Mouse (Mus musculus) fibroblast of lung, adult 2 months (primary cell): ENCODE data around the gene Epb41l2.

Source experiments
- DNase-seq: peaks from one replicate; pipeline ENCODE4 v3.0.0-alpha.2; 2011; ENCODE audit warnings: low read depth

Gene Epb41l2

DNA sequence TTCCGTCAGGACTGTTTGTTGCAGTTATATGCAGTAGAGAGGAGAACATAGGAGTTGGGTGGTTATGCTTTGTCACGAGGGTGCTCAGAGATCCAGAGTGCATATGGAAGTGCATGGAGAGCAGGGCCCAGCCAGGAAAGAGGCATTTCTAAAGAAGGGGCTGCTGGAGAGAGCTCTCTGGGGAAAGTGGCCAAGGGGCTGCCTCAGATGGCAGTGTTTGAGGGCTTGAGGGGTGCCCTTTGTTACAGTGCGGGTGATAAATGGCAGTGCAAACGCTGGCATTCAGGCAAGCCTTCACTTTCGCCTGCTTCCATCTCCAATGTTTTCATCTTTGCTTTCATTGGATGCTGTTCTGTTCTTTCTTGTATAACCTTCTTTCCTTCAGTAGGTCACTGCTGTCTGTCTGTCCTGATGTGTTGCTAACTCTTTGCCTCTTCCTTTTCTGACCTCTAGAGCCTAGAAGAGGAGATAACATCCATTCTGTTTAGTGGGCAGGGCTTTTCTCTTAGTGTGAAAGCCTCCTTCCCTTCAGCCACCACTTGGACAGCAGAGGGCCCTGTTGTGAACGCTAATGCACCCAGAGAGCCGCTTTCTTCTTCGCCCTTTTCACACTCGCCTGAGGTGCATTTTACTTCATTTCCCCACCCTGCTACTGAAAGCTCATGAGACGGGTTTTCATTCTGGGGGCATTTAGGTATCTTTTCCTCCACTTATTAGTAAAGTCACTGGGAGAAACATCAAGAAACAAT, 139.9 kb downstream of the Epb41l2 start:
- no peak for DNase-seq

DNA sequence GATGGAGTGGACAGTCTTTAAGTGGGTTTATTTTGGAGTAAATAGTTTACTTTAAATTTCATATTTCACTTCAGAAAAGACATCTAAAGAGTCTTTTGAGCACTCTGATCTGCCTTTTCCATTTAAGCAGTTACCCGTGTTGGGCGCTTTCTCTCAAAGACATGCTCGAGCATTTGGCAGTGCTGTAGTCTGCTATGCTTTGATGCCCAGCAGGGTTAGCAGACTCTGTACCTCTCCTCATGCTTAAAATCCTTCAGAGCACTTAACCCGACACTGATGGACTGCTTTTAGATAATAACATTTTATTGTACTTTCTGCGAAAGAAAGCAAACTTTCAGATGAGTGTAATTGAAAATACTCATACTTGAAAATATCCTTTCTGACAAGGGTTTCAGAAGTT, 143.7 kb downstream of the Epb41l2 start:
- DNase-seq, result no peak

DNA sequence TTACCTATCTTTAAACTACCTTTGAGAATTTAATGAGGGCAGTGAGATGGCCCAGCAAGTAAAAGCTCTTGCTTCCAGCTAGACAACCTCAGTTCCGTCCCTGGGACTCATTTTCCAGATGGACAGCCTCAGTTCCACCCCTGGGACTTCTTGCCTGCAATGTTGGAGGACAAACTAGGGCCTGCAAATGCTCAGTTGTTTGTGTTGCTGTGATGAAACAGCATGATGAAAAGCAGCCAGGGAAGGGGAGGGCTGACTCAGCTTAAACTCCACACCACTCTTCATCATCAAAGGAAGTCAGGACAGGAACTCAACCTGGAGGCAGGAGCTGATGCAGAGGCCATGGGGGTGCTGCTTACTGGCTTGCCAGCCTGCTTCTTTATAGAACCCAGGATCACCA, 154.2 kb downstream of the Epb41l2 start:
- no peak for DNase-seq

DNA sequence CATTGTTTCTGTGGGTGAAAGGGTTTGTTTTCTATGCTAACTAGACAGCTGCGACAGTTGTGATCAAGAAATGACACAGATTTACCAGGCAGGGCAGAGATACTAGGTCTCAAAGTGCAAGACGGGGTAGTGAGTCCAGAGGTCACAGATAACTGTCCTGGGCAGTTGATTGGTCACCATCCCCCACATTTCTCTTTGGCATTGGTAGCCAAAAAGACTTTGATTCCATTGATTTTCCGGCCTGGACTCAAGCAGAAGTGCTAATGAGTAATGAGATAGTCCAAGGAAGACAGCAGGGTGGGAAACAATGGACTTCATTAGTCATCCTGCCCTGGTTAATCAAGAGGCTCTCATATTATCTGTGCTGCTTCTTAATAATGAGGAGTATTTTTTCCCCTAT, 160.4 kb downstream of the Epb41l2 start:
- no peak for DNase-seq

DNA sequence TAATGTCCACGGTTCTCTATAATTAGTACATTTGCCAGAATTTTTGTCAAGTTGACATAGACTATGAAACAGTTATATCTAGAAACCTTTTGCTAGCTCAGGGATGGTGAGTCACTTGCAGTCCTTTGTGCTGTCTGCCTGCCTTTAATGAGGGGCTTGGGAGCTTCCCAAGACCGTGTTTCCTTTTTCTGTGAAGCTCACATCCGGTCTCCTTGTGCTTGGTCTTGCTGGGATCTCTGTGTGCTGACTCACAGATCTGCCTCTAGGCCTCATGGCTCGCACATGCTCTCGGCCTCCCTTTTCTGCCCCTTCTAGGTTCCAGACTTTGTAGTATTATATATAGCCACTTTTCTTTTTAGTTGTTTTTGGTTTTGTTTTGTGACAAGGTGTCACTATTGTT, 160.8 kb downstream of the Epb41l2 start:
- peak; percentile 77 for DNase-seq

DNA sequence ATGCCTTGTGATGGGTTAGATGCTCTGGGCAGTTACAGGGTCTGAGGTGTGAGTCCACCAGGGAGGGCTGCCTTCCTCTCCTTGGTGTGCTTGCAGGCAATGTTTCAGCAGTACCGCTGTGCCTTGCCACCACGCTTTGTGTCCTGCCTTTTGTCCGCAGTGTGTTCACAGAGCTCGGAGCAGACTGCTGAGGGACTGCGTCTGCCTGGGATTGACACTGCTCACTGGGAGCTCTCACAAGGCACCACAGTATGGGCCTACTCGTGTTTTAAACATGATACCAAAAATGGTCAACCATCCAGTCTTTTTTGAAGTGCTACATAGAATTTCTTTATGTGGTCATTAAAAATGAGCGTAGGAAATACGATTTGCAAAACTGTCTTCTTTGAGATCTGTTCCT, 164.1 kb downstream of the Epb41l2 start:
- no peak for DNase-seq

DNA sequence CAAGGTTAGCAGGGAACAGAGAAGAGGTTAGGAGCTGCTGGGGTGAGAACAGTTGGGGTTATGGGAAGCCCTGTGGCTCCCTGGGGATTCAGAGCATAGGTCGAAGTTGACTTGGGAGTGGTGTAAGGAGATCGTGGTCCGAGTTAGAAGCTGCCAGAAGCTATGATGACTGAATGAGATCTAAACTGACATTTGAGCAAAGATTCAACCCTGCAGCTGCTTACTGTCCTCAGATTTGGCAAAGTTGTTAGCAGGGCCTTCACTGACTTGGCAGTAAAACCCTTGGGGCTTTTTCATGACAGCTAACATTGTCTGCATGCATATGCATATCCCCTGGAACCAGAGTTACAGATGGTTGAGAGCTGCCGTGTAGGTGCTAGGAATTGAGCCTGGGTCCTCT, 166.6 kb downstream of the Epb41l2 start:
- no peak for DNase-seq

DNA sequence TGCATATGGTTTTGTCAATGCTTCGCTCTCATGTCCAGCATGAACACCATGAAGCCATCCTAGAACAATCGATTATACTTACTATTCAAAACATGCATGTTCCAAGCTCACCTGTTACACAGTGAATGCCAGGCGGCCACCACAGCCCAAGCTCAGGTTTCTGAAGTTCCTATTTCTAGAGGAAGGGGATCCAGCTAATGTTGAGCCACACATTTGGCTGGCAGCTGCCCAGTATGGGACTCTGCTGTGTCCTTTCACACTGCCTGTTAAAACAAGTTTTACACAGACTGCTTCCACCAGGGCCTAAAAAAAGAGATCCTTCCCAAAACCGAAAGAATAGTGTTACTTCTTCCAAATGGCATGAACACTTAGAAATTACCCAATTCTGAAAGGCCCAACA, 167.0 kb downstream of the Epb41l2 start:
- DNase-seq, result no peak

DNA sequence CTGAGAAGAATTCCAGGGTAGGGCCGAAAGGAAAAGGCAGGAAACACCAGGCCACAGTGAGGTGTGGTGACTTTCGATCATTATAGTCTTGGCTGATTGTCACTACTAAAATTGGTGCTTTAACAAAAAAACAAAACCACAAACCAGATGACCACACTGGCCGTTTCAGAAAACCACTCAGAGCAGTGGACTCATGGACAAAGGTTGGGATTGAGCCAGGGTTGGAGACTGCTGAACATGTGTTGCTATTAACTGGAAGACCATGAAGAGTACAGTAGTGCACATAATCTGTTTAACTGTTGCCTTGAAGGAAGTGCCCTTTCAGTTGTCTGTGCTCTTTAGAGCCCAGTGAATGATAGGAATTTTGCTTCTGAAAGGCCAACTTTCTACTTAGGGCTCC, 167.5 kb downstream of the Epb41l2 start:
- DNase-seq, result peak; percentile 71

DNA sequence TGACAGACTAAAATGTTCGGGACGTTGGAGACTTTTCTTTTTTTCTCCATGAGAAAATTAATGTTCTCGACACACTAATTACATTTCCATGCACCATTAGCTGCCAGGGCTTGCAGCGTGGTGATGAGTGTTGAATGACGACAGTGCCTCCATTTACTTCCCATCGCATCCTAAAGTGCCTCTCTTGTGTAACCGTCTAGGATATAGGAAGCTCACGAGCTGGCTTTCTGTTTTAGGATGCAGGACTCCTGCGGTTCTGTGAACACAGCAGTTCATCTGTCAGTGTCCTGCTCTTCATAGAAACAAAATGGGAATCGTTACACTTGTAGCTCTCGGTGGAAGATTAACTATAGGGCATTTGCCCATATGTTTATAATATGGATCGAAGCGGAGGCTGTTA, 171.7 kb downstream of the Epb41l2 start:
- DNase-seq, result no peak

DNA sequence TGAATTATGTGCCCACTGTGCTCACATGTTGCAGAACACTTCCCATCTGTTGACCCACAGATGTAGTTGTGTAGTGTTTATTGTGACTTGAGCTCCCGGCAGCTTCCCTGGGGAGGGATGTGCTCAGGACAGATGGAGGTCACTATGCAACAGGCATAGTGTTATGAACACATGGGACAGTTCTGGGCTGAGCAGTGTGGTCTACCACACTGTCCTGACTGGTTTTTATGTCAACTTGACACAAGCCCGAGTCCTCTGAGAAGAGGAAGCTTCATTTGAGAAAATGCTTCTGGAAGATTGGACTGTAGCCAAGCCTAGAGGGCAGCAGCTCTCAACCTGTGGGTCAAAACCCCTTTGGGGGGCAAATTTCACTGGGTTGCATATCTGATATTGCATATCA, 173.5 kb downstream of the Epb41l2 start:
- DNase-seq, result no peak

DNA sequence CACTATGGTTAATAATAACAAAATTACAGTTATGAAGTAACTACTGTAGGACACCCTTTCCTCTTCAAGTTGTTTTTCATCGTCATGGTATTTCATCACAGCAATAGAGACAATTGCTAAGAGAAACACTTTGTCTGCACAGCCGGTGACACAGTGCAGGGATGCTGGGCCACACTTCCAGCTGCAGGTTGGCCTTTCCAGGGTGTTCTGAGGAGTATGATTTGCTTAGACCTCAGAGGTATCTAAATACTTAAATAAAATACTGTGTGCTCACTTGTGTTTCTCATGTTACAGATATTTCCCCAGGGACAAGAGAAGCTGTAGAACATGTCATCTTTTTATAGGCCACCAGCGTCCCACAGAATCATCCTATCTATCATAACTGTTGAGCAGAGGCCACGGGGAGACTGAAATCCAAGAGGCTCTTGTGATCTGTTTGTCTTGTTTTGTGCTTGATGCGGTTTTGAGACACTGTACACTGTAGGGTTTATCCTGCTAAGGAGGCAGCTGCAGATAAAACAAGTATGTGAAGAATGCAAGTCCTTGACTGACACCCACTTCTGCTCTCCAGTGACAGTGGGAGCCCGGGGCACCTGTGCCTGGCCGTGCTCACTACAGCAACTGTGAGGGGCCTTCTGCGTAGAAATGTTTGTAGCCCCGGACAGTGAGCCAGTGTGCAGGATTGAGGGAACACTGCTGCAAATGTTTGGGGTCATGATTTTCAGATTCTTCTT, 174.1 kb downstream of the Epb41l2 start:
- DNase-seq, result no peak

DNA sequence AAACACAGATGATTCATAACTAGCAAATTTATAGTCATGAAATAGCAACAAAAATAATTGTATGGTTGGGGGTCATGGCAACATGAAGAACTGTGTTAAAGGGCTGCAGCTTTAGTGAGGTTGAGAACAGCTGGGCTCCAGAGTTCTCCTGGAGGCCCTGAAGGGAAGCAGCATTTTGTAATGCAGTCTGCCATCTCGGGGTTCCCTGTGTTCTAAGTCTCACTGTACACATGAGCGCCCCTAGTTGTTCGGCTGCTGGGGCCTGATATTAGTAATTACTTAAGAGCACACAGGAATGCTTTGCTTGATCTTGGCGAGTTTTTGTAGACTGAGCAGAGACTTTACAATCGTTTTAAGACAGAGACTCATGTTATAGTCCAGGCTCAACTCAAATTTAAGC, 174.9 kb downstream of the Epb41l2 start:
- DNase-seq, result no peak

DNA sequence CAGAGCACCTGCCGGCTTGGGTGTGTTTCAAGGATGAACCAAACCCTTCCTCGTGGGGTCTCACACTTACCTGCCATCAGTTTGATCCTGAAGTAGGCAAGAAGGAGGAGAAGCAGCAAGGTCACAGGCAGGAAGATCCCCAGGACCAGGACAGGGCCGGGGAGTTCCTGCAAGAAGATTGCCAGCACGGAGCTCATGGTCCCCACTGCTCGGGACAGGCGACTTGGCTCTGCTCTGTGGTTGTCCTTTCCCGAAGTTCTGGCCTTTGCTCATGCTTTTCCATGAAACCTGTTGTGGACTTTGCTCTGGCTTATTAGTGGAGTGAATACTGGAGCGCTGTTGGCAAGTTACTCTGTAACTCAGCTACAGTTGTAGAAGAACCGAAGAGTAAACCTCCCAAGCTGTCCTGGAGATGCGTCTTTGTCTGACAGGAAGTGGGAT, 176.3 kb downstream of the Epb41l2 start, which contains the start of gene Smlr1:
Gene Smlr1 (minus strand): TSS at position 377 of the 441 bp plus-strand sequence.
- DNase-seq, result no peak

DNA sequence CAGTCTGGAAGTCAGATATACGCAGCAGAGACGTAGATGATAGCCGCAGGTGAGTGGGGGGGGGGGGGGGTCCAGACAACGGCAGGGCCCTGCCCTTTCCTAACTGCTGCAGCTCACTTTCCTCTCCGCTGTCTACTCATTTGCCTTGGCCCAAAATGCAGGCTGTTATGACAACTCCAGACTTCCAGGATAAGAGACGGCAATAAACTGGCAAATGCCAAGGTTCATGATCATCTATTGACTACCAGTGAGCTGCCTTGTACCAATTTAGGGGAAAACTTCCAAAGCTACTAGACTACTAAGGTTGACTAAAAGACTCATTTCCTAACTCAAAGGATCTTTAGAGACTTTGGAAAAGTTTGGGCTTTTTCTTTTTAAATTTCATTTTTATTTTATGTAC, 177.0 kb downstream of the Epb41l2 start:
- no peak for DNase-seq

DNA sequence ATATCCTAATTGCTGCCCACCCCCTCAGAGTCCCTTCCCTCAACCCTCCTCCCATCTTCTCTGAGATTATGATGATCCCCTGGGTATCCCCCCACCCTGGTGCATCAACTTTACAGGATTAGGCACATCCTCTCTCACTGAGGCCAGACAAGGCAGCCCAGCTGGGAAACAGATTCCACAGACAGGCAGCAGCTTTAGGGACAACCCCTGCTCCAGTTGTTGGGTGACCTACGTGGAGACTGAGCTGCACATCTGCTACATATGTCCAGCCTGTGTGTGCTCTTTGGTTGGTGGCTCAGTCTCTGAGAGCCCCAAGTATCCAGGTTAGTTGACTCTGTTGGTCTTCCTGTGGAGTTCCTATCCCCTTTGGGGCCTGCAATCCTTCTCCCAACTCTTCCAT, 179.1 kb downstream of the Epb41l2 start:
- no peak for DNase-seq

DNA sequence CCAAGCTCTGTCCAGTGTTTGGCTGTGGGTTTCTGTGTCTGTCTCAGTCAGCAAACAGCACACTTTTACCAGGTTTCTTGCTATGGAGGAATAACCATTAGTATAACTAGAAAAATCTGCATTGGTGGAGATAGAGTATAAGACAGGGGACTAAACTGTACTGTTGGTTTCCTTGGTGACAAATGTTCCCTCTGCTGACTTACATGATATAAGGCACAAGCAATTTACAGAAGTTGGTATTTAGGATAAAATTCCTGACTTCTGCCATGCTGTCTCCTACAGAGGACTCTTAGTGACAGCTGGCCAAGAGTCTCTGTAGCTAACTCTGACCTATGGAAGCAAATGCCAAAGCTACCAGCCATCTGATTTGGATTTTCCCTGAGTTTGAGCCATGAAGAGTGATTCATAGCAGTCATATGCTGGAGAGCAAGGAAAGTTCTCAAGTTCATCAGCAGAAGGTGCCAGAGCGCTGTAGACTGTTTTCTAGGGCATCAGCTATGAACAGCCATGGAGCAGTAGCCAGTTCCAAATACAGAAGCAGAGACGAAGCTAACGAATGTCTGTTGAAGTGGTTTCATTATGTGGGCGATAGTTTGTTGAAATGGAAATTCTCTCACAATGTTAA, 179.7 kb downstream of the Epb41l2 start:
- DNase-seq, result peak; percentile 74

DNA sequence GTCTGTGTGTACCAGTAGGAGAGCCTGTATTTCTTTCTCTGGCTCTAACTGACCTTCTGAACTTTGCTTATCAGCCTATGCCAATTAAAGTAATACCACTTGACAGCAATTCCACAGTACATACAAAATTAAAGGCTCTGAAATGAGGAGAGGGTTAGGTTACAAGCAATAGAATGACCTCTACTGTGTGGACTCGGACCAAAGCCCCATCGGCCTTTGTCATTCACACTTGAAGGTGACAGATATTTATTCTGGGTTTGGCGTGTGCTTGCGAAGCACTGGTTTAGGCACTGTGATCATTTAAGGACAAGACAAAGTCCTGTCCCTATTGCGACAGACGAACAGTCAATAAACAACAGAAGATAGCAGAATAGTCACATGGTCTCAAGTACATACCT, 180.2 kb downstream of the Epb41l2 start:
- DNase-seq, result no peak

DNA sequence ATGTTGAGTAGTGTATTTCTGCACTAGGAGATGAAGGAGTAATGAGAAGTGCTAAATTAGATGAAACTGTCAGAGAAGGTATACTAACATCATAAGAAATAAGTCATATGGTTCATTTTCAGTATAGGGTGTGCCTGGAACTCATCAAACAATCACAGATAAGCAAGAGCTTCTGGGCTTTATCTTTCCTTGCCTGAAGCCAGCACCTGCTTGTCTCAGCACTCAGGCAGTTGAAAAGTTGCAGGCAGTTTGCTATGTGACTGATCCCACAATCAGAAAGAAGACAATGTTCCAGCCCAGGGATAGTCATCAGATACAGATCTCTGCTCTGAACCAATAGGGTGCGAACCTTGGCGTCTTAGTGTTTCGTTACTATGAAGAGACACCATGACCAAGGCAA, 181.5 kb downstream of the Epb41l2 start:
- no peak for DNase-seq

DNA sequence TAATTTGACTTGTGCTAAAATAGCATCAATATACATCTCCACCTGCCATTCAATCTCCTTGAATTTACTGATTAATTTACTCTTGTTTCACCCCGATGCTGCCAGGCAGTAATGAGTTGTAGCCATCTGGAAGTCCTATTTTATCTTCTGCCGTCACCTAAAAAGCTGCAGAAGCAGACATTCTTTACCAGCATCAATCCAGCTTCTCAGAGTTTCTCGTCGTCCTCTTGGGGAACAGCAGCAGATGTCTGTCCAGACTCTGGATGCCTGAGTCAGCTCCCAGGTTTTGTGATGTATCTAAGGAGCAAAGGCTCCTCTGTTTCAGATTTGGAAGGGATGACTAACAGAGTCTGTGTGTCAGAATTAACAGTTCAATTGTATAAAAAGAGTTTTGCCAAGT, 193.3 kb downstream of the Epb41l2 start:
- no peak for DNase-seq

DNA sequence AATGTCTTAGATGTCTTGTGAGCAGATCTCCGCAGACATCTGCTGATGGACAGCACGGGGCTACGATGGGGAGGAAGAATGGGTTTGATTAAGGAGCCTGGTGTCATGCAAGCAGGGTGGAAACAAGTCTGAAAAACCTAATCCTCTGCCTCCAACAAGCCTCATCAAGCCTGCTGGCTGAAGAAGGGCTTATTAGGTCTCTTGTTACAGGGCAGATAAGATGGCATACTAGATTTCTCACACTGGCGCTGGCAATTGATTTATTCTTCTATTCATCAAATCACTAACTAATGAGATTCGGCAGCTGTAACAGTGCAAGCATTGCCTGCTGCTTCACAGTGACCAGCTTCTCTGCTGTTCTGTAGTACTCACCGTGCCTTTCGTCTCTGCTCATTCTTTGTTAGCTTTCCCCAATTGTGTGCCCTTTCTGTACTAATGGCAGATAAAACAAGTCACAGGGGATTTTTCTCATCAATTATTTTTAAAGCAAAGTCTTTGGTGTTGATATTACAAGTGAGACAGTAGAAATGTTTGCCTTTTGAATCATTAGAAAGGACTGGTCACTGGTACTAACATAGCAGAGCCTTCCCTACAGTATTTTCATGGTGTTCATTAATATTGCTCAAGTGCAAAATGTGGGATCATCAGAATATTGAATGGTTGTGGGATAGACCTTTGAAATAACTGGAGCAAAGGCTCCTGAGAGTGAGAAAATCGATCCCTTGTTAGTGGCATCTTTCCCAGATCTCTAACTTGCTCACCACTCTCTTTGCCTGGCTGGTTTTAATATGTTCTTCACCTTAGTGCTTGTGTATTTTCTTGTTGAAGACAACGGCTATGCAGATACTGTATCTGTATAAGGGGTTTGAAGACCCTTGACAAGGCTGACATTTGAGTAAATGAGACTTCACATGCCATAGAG, 212.0 kb downstream of the Epb41l2 start:
- DNase-seq, result no peak
